Mouse (Mus musculus) spleen, adult 2 months (tissue): ENCODE measurements around the gene Cryba4.

Source experiments
- CTCF ChIP-seq: fragments of 200-500 bp; IDR thresholded peaks from 2 replicates; pipeline ENCODE4 v1.5.1; 2011; ENCODE audit warnings: mild to moderate bottlenecking, inconsistent platforms; ENCODE audit not compliant: insufficient read depth, insufficient read length, insufficient replicate concordance; ENCODE audit errors: extremely low read depth
- POLR2A ChIP-seq: fragments of 200-500 bp; IDR thresholded peaks from 2 replicates; pipeline ENCODE4 v1.6.1; 2011; ENCODE audit warnings: low read depth, low read length, inconsistent platforms

DNA sequence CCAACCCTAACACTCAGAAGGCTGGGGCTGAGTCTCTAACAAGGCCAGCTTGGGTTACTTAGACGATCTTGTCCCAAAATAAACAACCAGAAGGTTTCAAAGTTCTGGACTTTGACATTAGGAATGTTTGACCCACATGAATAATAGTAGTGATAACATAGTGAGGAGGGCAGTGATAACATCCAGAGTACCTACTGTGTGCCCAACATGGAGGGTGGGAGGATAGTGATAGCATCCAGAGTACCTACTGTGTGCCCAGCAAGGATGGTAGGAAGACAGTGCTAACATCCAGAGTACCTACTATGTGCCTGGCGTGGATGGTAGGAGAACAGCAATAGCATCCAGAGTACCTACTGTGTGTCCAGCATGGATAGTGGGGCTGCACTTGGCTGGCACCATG lies 41.5 kb upstream of the Cryba4 start:
- TF ChIP-seq CTCF, result no peak
- no peak for TF ChIP-seq POLR2A
